In the genomic region with DNA sequence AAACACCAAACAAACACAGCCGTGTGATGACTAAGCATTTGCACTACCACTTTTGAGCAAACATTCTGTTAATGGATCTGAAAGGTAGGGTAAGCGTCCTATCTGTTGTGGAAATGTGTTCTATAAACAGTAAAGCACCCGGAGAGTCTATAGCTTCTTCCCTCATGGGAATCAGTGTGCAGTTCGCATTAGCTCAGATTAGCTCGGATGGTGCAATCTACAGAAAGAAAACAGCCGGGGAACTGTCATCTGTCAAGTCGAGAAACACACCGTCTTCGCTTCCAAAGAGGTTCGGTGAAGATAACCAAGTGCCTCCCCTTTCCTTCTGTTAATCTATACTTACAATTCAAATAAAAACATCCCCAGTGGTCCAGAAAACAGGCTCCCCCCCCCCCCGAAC, we compare ENCODE assay signal across 24 mouse cellular contexts. TPM values are rescaled to one million over a fixed set of nuclear protein-coding genes. Genes with fewer than 3 reads are reported as not detected.
DNase-seq lines count a peak whose midpoint lies in the region; ATAC-seq and TF ChIP-seq lines count a peak whose summit lies in the region.
"Had no signal": no experiment of that assay in that cellular context is flagged by ENCODE, and none has a peak within 500 bp of the region (broad histone marks: within the 10 kb centered on the region; RNA-seq: fewer than 3 reads in every experiment).

No protein-coding gene starts in this region.

- no peaks in the 10 kb centered on the region for H3K36me3 ChIP-seq in heart, embryonic 13.5 days
- H3K36me3 ChIP-seq: embryonic facial prominence, embryonic 13.5 days; embryonic facial prominence, embryonic 15.5 days; forebrain, embryonic 10.5 days; forebrain, embryonic 12.5 days had no signal

- DNase-seq in heart, postnatal 4 days, result no peak
- peak; percentile 92 for DNase-seq in MN1 (ENCODE audit: low spot score)
- DNase-seq in brain, embryonic 14.5 days (ENCODE audit: low read depth), result peak; percentile 41
- no peak for DNase-seq in spleen, postnatal 10 days (ENCODE audit: low spot score in 2 of 2)
- DNase-seq: adrenal gland, adult 8-10 months; adrenal gland, postnatal 14 days; adrenal gland, postnatal 36 days; cerebellum, adult 11 months; cerebellum, adult 18-20 months; cerebellum, adult 8-10 months; cerebellum, adult 9-11 months; cerebellum, postnatal 14 days; cerebellum, postnatal 36 days; embryo, embryonic 11 days had no signal

- TF ChIP-seq POLR2A in brain, embryonic 14.5 days (IDR thresholded peaks at IDR 0.05; ENCODE audit: borderline replicate concordance, extremely low read depth, insufficient read depth, insufficient read length, poor library complexity, severe bottlenecking), result no peak

- no peaks in the 10 kb centered on the region for H3K27me3 ChIP-seq in heart, embryonic 13.5 days (replicated peaks)
- H3K27me3 ChIP-seq: embryonic facial prominence, embryonic 13.5 days; embryonic facial prominence, embryonic 15.5 days; forebrain, embryonic 12.5 days; Patski had no signal

- no peak overlapping the region for H3K9ac ChIP-seq in heart, embryonic 13.5 days
- H3K9ac ChIP-seq: embryonic facial prominence, embryonic 13.5 days; embryonic facial prominence, embryonic 15.5 days; forebrain, embryonic 12.5 days had no signal

- no peak overlapping the region for H3K4me3 ChIP-seq in heart, embryonic 13.5 days
- H3K4me3 ChIP-seq: embryonic facial prominence, embryonic 13.5 days; embryonic facial prominence, embryonic 15.5 days; erythroblast, embryonic 14.5 days; forebrain, embryonic 10.5 days; forebrain, embryonic 12.5 days had no signal

- H3K4me2 ChIP-seq in heart, embryonic 13.5 days, result 0 out of 2 replicates have a peak overlapping the region, but pooled peaks have one; percentile 4
- H3K4me2 ChIP-seq: embryonic facial prominence, embryonic 13.5 days; embryonic facial prominence, embryonic 15.5 days; forebrain, embryonic 12.5 days had no signal

- no peak for TF ChIP-seq CTCF in brain, embryonic 14.5 days (IDR thresholded peaks at IDR 0.05; ENCODE audit: borderline replicate concordance, extremely low read depth, insufficient read depth, insufficient read length)

- no peak for ATAC-seq in heart, embryonic 13.5 days (ENCODE audit: extremely low read depth, insufficient number of reproducible peaks, low FRiP score, low TSS enrichment)
- ATAC-seq: activated CD4-positive, CD25-positive, alpha-beta regulatory T cell, adult 4 months; forebrain, embryonic 16.5 days; Patski had no signal

- H3K4me1 ChIP-seq in heart, embryonic 13.5 days, result peaks cover 3% of the 10 kb centered on the region; the same call in 1 of the 2 replicates
- H3K4me1 ChIP-seq: forebrain, embryonic 10.5 days; forebrain, embryonic 12.5 days had no signal

- no peak overlapping the region for H3K27ac ChIP-seq in heart, embryonic 13.5 days (replicated peaks)
- H3K27ac ChIP-seq: embryonic facial prominence, embryonic 13.5 days; embryonic facial prominence, embryonic 15.5 days; forebrain, embryonic 10.5 days; forebrain, embryonic 12.5 days had no signal

- 28% methylated on average over 11 of the region's 11 CpGs for WGBS in heart, embryonic 13.5 days

- H3K9me3 ChIP-seq in heart, embryonic 13.5 days, result no peaks in the 10 kb centered on the region
- H3K9me3 ChIP-seq: embryonic facial prominence, embryonic 13.5 days; embryonic facial prominence, embryonic 15.5 days; forebrain, embryonic 10.5 days; forebrain, embryonic 12.5 days had no signal

RNA-seq across cellular contexts. Expression of a gene that starts 45.9 kb away (rescaled TPM):
- polyA plus RNA-seq in heart, embryonic 13.5 days (2015; fragmentation: Nextera tagmentation; extraction: Ambion mirVana), result 0.43 and 0.70 TPM in 2 replicates
- total RNA-seq in heart, postnatal 4 days (2021), result not detected
- 1.2 and 1.4 TPM in 2 replicates for polyA plus RNA-seq in brain, embryonic 14.5 days (2012; rRNA removed)
- total RNA-seq: MEL had no signal
- polyA plus RNA-seq: erythroblast, embryonic 14.5 days had no signal

Comparison
In these comparisons a context has a peak if more than half of its experiments do, and no peak if none do; other contexts are left out.
1. DNase-seq: peak in MN1 (single experiment) and brain, embryonic 14.5 days (single experiment); none in heart, postnatal 4 days (single experiment) and spleen, postnatal 10 days (0 of 2).